Mouse (Mus musculus) embryonic facial prominence, embryonic 14.5 days (tissue): ENCODE measurements at regions not wholly inside any gene's neighbourhood (a gene's known extent, or its start where the extent isn't known, plus 50 kb on each side); places are given as distances from the start of the nearest gene placed in this dataset.

ENCODE experiments used
- ATAC-seq: fragments of 200-750 bp; cut with Nextera tagmentation; 2 replicates; pipeline ENCODE4 v1.8.0; 2017; ENCODE audit warnings: low read depth, moderate number of reproducible peaks, moderate TSS enrichment
- DNase-seq: peaks from one replicate; pipeline ENCODE4 v3.0.0-alpha.2; 2015; ENCODE audit warnings: low spot score
- H3K27ac ChIP-seq: fragments of 300-500 bp; sonication (generic); replicated peaks from 2 replicates; pipeline ENCODE4 v1.5.1; 2014; ENCODE audit warnings: low read depth, mild to moderate bottlenecking, low read length, moderate library complexity
- H3K27me3 ChIP-seq: fragments of 300-500 bp; sonication (generic); replicated peaks from 2 replicates; pipeline ENCODE4 v1.6.1; 2014; ENCODE audit warnings: low read length; ENCODE audit not compliant: control insufficient read depth, insufficient read depth
- H3K36me3 ChIP-seq: fragments of 300-500 bp; sonication (generic); 2 replicates; pipeline ENCODE4 v1.6.1; 2014; ENCODE audit warnings: low read length, mixed read lengths; ENCODE audit not compliant: control insufficient read depth, insufficient read depth
- H3K4me1 ChIP-seq: fragments of 300-500 bp; sonication (generic); 2 replicates; pipeline ENCODE4 v1.6.1; 2014; ENCODE audit warnings: antibody characterized with exemption, low read length; ENCODE audit not compliant: control insufficient read depth, insufficient read depth
- H3K4me2 ChIP-seq: fragments of 300-500 bp; sonication (generic); 2 replicates; pipeline ENCODE4 v1.6.1; 2014; ENCODE audit warnings: low read depth, mild to moderate bottlenecking, low read length, moderate library complexity, mixed read lengths
- H3K4me3 ChIP-seq: fragments of 300-500 bp; sonication (generic); 2 replicates; pipeline ENCODE4 v1.5.1; 2014; ENCODE audit warnings: low read depth, mild to moderate bottlenecking, low read length
- H3K9ac ChIP-seq: fragments of 300-500 bp; sonication (generic); 2 replicates; pipeline ENCODE4 v1.6.1; 2014; ENCODE audit warnings: low read depth, mild to moderate bottlenecking, low read length, moderate library complexity, mixed read lengths
- H3K9me3 ChIP-seq: fragments of 300-500 bp; sonication (generic); 2 replicates; pipeline ENCODE4 v1.6.1; 2016; ENCODE audit warnings: low read length; ENCODE audit not compliant: control insufficient read depth
- WGBS: fragments of 180-500 bp; shearing (Covaris S2); extraction: QIAGEN DNeasy Blood & Tissue Kit; methylation state at CpG from one replicate; pipeline ENCODE4 v1.1.7; 2014; 5-methylcytosine and 5-hydroxymethylcytosine counted together

DNA sequence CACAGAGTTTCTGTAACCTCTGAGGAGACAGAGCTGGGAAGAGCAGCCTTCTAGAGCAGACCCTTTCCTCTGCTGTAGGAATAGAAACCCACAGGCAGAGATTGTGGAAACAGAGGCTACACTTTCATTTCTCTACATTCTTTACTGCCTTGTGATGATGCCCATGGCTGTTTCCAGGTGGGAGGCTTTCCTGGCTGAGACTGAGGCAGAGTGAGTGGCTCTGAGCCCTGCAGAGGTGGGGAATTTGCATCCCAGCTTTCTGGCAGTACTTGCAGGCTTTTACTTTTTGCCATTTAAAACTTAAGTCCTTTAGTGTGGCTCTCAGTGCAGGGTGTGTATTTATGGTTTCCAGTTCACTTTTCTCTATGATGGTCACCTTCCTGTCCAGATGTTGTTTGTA lies 50.5 kb upstream of the Slc22a23 start:
- Histone ChIP-seq H3K27ac (peak overlapping the region; percentile 18; the same call in 1 of the 2 replicates), H3K27me3 (no peaks in the 10 kb centered on the region), H3K9me3 (no peaks in the 10 kb centered on the region), H3K9ac (no peak overlapping the region), H3K4me1 (peaks cover 8% of the 10 kb centered on the region), H3K36me3 (no peaks in the 10 kb centered on the region), H3K4me3 (no peak overlapping the region), H3K4me2 (no peak overlapping the region)
- no peak for ATAC-seq
- DNase-seq = no peak

DNA sequence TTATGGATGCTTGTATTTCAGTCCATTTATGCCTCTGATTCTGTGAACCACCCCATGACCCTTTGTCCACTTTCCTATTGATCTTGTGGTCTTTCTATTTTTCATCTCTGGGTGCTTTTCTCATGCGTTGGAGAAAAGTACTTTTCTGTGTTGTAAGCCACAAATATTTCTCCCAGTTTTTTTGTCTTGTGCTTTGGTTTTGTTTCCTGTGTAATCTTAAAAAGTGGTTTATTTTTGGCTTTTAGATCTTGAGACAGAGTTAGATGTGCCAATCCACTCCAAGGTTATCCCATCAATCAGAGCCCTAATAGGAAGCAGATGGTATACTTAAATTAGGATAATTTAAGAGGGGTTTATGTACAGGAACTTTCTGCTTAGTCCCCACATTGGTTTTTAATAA lies 50.0 kb upstream of the Slc22a23 start:
- Histone ChIP-seq H3K36me3 (no peaks in the 10 kb centered on the region), H3K4me1 (peaks cover 8% of the 10 kb centered on the region), H3K9me3 (no peaks in the 10 kb centered on the region), H3K9ac (no peak overlapping the region), H3K27ac (no peak overlapping the region), H3K4me2 (no peak overlapping the region), H3K27me3 (no peaks in the 10 kb centered on the region), H3K4me3 (no peak overlapping the region)
- peak; percentile 21 for DNase-seq
- ATAC-seq = no peak
- WGBS = 41% methylated on average over 1 of the region's 1 CpGs
